Mouse (Mus musculus): ENCODE measurements around the gene Ap1g2.

DNA sequence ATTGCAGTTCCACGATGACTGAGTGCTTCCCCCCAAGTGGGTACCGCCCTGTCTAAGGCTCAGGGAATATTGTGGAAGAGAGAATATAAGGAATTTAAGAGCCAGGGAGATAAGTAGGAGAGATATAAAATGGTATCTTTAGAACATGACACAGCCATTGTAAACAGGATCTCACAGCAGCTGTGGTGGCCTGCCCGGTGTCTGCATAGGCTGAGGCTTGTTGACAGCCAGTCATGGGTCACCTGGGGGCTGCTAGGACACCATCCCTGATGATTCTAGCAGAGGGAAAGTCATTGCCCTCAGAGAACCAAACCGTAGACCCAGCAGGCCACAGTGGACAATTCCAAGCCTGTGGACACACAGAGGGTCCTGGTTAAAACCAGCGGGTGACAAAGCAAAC lies 44.6 kb upstream of the Ap1g2 start:
- TF ChIP-seq CTCF (IDR thresholded peaks at IDR 0.05; ENCODE audit: low read depth) = no peak
- no peak for TF ChIP-seq EP300 (IDR thresholded peaks at IDR 0.05; ENCODE audit: low read depth)
